Mouse (Mus musculus) fat pad, adult 2 months (tissue): Measurements from ENCODE around the gene Rpl9.
A peak's percentile ranks its signal among the peaks of the same experiment; 100 is the strongest.

ENCODE experiments used
- DNase-seq: peaks from one replicate; pipeline ENCODE4 v3.0.0-alpha.2; 2011; ENCODE audit warnings: low read depth, low spot score; ENCODE audit errors: extremely low read depth

Gene Rpl9

GRCm38 (mm10) chr5:65390648-65391644 lies at the start of gene Rpl9, which contains the start of gene Lias:
Gene Rpl9, minus strand, starts transcription at chr5:65391444.
Gene Lias, plus strand, starts transcription at chr5:65391497.
- peak; percentile 69 for DNase-seq

- DNase-seq = no peak
Measured at GRCm38 (mm10) chr5:65438041-65438440, 46.8 kb upstream of the Rpl9 start.

- DNase-seq = no peak
Measured at GRCm38 (mm10) chr5:65435806-65436561, 44.7 kb upstream of the Rpl9 start, which contains the start of gene Ugdh. Gene Ugdh, minus strand, starts transcription at chr5:65435949.

- no peak for DNase-seq
Measured at GRCm38 (mm10) chr5:65435363-65435805, 44.1 kb upstream of the Rpl9 start.

GRCm38 (mm10) chr5:65434471-65435362 lies 43.5 kb upstream of the Rpl9 start:
- DNase-seq = no peak

- no peak for DNase-seq
Measured at GRCm38 (mm10) chr5:65429441-65429840, 38.2 kb upstream of the Rpl9 start.

- DNase-seq = no peak
Measured at GRCm38 (mm10) chr5:65428321-65428720, 37.1 kb upstream of the Rpl9 start.

GRCm38 (mm10) chr5:65425251-65425650 lies 34.0 kb upstream of the Rpl9 start:
- no peak for DNase-seq

- no peak for DNase-seq
Measured at GRCm38 (mm10) chr5:65424215-65424614, 33.0 kb upstream of the Rpl9 start.

GRCm38 (mm10) chr5:65422803-65423202 lies 31.6 kb upstream of the Rpl9 start:
- DNase-seq = no peak

- no peak for DNase-seq
Measured at GRCm38 (mm10) chr5:65420822-65421221, 29.6 kb upstream of the Rpl9 start.

- DNase-seq = no peak
Measured at GRCm38 (mm10) chr5:65419136-65419535, 27.9 kb upstream of the Rpl9 start.

- DNase-seq = no peak
Measured at GRCm38 (mm10) chr5:65415653-65416458, 24.6 kb upstream of the Rpl9 start.

- DNase-seq = no peak
Measured at GRCm38 (mm10) chr5:65407989-65408388, 16.7 kb upstream of the Rpl9 start.

- no peak for DNase-seq
Measured at GRCm38 (mm10) chr5:65401251-65401994, 10.2 kb upstream of the Rpl9 start.

- DNase-seq = no peak
Measured at GRCm38 (mm10) chr5:65394425-65394824, 3.2 kb upstream of the Rpl9 start.

- DNase-seq = no peak
Measured at GRCm38 (mm10) chr5:65391753-65392152, 509 bp upstream of the Rpl9 start.

- DNase-seq = no peak
Measured at GRCm38 (mm10) chr5:65387008-65387867, 4.0 kb downstream of the Rpl9 start.
